Mouse (Mus musculus) bone marrow macrophage, adult 2 months (primary cell): ENCODE results near the gene Polr1a.

Experiments used
- CTCF ChIP-seq: IDR thresholded peaks from 2 replicates; pipeline ENCODE4 v1.5.1; 2012; ENCODE audit warnings: low read depth, mild to moderate bottlenecking, low read length, moderate library complexity
- POLR2A ChIP-seq: IDR thresholded peaks from 2 replicates; pipeline ENCODE4 v1.6.1; 2012; ENCODE audit warnings: mild to moderate bottlenecking, low read depth, low read length, borderline replicate concordance

DNA sequence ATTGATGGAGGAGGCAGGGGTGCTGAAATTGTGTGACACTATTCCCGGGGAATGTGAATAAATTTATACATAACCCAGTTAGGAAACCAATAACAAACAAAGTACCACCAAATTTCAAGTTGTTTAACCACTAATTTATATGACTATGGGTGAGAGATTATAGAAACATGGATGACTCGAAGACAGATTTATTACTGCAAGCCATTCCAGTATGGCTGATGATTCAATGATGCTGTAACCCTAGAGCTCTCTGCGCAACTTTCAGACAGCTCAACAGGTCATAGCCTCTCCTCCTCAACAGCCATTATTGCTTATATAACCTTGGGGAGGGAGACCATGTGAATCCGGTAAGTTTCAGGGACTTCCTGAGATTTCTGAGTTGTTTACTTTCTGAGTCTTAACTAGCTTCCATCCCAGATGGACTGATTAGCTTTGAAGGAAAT, 99.4 kb downstream of the Polr1a start:
- no peak for TF ChIP-seq POLR2A
- TF ChIP-seq CTCF, result no peak
